Mouse (Mus musculus) liver, embryonic 16.5 days (tissue): Measurements from ENCODE around the gene Grb10. TPM values are rescaled to one million over a fixed set of nuclear protein-coding genes. Genes with fewer than 3 reads are reported as not detected.
A peak's percentile ranks its signal among the peaks of the same experiment; 100 is the strongest.

Experiments
- ATAC-seq: fragments of 200-750 bp; cut with Nextera tagmentation; 2 replicates; pipeline ENCODE4 v1.8.0; 2017; ENCODE audit warnings: low read depth, mild to moderate bottlenecking, moderate number of reproducible peaks, moderate library complexity
- H3K27ac ChIP-seq: fragments of 300-500 bp; sonication (generic); 2 replicates; pipeline ENCODE4 v1.5.1; 2014; ENCODE audit warnings: mild to moderate bottlenecking, low read length
- H3K27me3 ChIP-seq: fragments of 300-500 bp; sonication (generic); 2 replicates; pipeline ENCODE4 v1.6.1; 2014; ENCODE audit warnings: low read depth, low read length, mixed read lengths; ENCODE audit not compliant: control insufficient read depth, insufficient read depth
- H3K36me3 ChIP-seq: fragments of 300-500 bp; sonication (generic); 2 replicates; pipeline ENCODE4 v1.6.1; 2014; ENCODE audit warnings: mild to moderate bottlenecking; ENCODE audit not compliant: control insufficient read depth, insufficient read depth
- H3K4me1 ChIP-seq: fragments of 300-500 bp; sonication (generic); 2 replicates; pipeline ENCODE4 v1.6.1; 2014; ENCODE audit warnings: low read depth, low read length, mixed read lengths; ENCODE audit not compliant: control insufficient read depth
- H3K4me2 ChIP-seq: fragments of 300-500 bp; sonication (generic); 2 replicates; pipeline ENCODE4 v1.6.1; 2014; ENCODE audit warnings: low read depth, low read length, mixed read lengths
- H3K4me3 ChIP-seq: fragments of 300-500 bp; sonication (generic); 2 replicates; pipeline ENCODE4 v1.5.1; 2014; ENCODE audit warnings: low read depth, mild to moderate bottlenecking, low read length
- H3K9ac ChIP-seq: fragments of 300-500 bp; sonication (generic); 2 replicates; pipeline ENCODE4 v1.6.1; 2014; ENCODE audit warnings: low read depth, low read length
- H3K9me3 ChIP-seq: fragments of 300-500 bp; sonication (generic); replicated peaks from 2 replicates; pipeline ENCODE4 v1.6.1; 2016; ENCODE audit warnings: low read length; ENCODE audit not compliant: control insufficient read depth
- WGBS: fragments of 180-500 bp; shearing (Covaris S2); extraction: QIAGEN DNeasy Blood & Tissue Kit; methylation state at CpG from one replicate; pipeline ENCODE4 v1.1.7; 2014; ENCODE audit not compliant: insufficient replicate concordance; 5-methylcytosine and 5-hydroxymethylcytosine counted together
- polyA plus RNA-seq: library from polyadenylated mRNA; unstranded; fragments of >200 nt; fragmentation: Nextera tagmentation; extraction: Ambion mirVana; gene quantifications from 2 replicates; pipeline ENCODE4 v1.2.1, GENCODE M21; 2015

Gene Grb10
- polyA plus RNA-seq, 1 experiment from 2014 or later: 240 TPM

GRCm38 (mm10) chr11:11888051-11888450 lies 150.4 kb downstream of the Grb10 start:
- H3K4me2 ChIP-seq: no peak overlapping the region
- no peak overlapping the region for H3K27ac ChIP-seq
- no peaks in the 10 kb centered on the region for H3K27me3 ChIP-seq
- ATAC-seq: no peak
- peaks cover 44% of the 10 kb centered on the region for H3K4me1 ChIP-seq
- no peaks in the 10 kb centered on the region for H3K9me3 ChIP-seq
- H3K9ac ChIP-seq: no peak overlapping the region
- 62% methylated on average over 3 of the region's 3 CpGs for WGBS
- no peak overlapping the region for H3K4me3 ChIP-seq
- no peaks in the 10 kb centered on the region for H3K36me3 ChIP-seq

GRCm38 (mm10) chr11:11886403-11886998 lies 152.0 kb downstream of the Grb10 start:
- peaks cover 48% of the 10 kb centered on the region for H3K4me1 ChIP-seq
- no peak overlapping the region for H3K4me3 ChIP-seq
- no peaks in the 10 kb centered on the region for H3K27me3 ChIP-seq
- peak overlapping the region; percentile 66 for H3K27ac ChIP-seq
- ATAC-seq: peak; percentile 36
- H3K36me3 ChIP-seq: no peaks in the 10 kb centered on the region
- peak overlapping the region; percentile 39 for H3K4me2 ChIP-seq
- peak overlapping the region; percentile 42 for H3K9ac ChIP-seq
- no peaks in the 10 kb centered on the region for H3K9me3 ChIP-seq
- 16% methylated on average over 4 of the region's 4 CpGs for WGBS

- Histone ChIP-seq H3K4me2 (peak overlapping the region; percentile 52; the same call in 1 of the 2 replicates), H3K27ac (peak overlapping the region; percentile 76), H3K9me3 (no peaks in the 10 kb centered on the region), H3K4me1 (peaks cover 51% of the 10 kb centered on the region), H3K36me3 (no peaks in the 10 kb centered on the region), H3K4me3 (no peak overlapping the region), H3K27me3 (no peaks in the 10 kb centered on the region), H3K9ac (no peak overlapping the region)
- no peak for ATAC-seq
- WGBS: 23% methylated on average over 3 of the region's 3 CpGs
Measured at GRCm38 (mm10) chr11:11885921-11886320, 152.6 kb downstream of the Grb10 start.

DNA sequence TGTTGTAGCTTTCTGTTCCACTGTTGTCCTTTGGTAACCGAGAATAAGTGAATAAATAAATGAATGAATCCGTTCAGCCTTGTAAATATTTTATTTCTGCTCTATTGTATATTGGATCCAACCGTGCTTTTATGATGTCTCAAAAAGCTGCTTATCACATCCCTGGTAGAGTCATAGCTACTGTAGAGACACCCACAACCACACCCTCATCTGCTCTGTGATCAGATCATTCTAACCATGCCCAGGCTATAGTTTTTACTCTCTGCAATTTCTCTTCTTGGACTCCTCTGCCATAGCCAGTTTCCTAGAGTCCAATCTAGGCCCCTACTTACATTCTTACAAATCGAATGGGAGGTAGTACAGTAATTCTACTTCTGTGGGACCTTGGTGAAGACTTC lies 153.2 kb downstream of the Grb10 start:
- peak overlapping the region; percentile 76 for H3K27ac ChIP-seq
- no peaks in the 10 kb centered on the region for H3K27me3 ChIP-seq
- ATAC-seq: peak; percentile 85
- H3K9ac ChIP-seq: no peak overlapping the region
- 27% methylated on average over 4 of the region's 4 CpGs for WGBS
- no peak overlapping the region for H3K4me3 ChIP-seq
- no peaks in the 10 kb centered on the region for H3K9me3 ChIP-seq
- H3K4me2 ChIP-seq: peak overlapping the region; percentile 52
- peaks cover 52% of the 10 kb centered on the region for H3K4me1 ChIP-seq
- no peaks in the 10 kb centered on the region for H3K36me3 ChIP-seq

- peak; percentile 89 for ATAC-seq
- Histone ChIP-seq H3K4me1 (peaks cover 52% of the 10 kb centered on the region), H3K9me3 (no peaks in the 10 kb centered on the region), H3K36me3 (no peaks in the 10 kb centered on the region), H3K4me3 (no peak overlapping the region), H3K27me3 (no peaks in the 10 kb centered on the region), H3K27ac (peak overlapping the region; percentile 76), H3K9ac (peak overlapping the region; percentile 10; the same call in 1 of the 2 replicates), H3K4me2 (peak overlapping the region; percentile 52)
- 12% methylated on average over 11 of the region's 11 CpGs for WGBS
Measured at GRCm38 (mm10) chr11:11884533-11885245, 153.8 kb downstream of the Grb10 start.

DNA sequence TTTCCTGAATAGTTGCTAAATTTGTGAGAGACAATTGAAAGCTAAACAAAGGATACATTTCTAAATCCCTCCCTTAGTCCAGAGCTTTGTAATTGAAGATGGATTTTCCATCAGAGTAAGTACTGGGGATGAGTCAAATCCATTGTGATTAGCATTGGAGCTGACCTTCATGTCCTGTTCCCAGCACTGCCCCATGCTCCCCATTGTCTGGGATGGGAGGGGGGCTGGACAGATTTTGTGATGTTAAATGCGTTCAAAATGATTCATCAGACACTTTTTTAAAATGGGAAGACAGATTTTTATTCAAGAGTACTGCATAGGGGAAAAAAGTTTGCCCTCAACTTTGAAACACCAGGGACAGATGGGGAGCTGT lies 156.7 kb downstream of the Grb10 start:
- ATAC-seq: no peak
- Histone ChIP-seq H3K4me3 (no peak overlapping the region), H3K27me3 (no peaks in the 10 kb centered on the region), H3K4me2 (no peak overlapping the region), H3K9me3 (no peaks in the 10 kb centered on the region), H3K36me3 (no peaks in the 10 kb centered on the region), H3K4me1 (peaks cover 43% of the 10 kb centered on the region), H3K27ac (no peak overlapping the region), H3K9ac (no peak overlapping the region)
- WGBS: 47% methylated on average over 1 of the region's 1 CpGs

DNA sequence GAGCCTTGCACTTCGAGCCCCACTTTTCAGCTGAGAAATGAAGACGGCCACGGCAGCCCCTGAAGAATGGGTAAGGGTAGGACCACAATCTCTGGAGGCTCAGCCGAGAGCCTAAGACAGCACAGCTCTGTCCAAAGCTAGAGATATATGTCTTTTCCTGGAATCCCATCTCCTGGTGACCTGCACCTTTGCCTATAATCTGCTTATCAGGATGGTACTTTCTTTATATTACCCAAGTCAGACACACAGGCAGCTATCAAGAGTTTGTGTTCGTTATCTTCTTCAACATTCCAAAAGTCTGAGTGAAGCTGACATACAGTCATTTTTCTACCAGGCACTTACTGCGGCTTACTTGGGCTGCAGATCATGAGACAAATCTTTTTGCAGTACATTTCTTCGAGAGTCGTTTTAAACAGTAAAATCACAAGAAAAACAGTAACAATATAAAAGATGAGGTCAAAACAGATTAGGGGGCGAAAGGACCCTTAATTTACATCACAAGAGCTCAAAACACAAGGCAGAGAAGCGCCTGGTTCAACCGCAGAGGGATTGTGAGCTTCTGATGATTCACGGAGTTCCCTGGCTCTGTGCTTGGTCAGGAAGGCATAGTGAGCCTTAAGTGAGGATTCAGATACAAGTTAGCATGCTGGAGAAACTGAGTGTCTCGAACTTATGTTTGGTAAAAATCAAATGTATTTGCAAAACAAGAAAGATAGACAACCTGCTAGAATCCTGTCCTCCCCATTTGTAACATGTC lies 157.3 kb downstream of the Grb10 start:
- no peaks in the 10 kb centered on the region for H3K27me3 ChIP-seq
- no peak overlapping the region for H3K27ac ChIP-seq
- H3K4me2 ChIP-seq: no peak overlapping the region
- H3K9me3 ChIP-seq: no peaks in the 10 kb centered on the region
- peaks cover 38% of the 10 kb centered on the region for H3K4me1 ChIP-seq
- no peak for ATAC-seq
- H3K9ac ChIP-seq: no peak overlapping the region
- whole genome bisulfite sequencing: 49% methylated on average over 13 of the region's 13 CpGs
- H3K36me3 ChIP-seq: no peaks in the 10 kb centered on the region
- H3K4me3 ChIP-seq: no peak overlapping the region
